Mouse (Mus musculus) MEL-GATA-1-ER (cell line): Measurements from ENCODE around the gene Man2b2.

ENCODE experiments used
- DNase-seq: peaks from one replicate; pipeline ENCODE4 v3.0.0-alpha.2; 2012; ENCODE audit warnings: low read depth; ENCODE audit errors: extremely low read depth

Man2b2 gene

GRCm38 (mm10) chr5:36769603-36770002 lies 60.9 kb downstream of the Man2b2 start:
- no peak for DNase-seq

- no peak for DNase-seq
Measured at GRCm38 (mm10) chr5:36766958-36767703, 63.3 kb downstream of the Man2b2 start.

GRCm38 (mm10) chr5:36759848-36760247 lies 70.6 kb downstream of the Man2b2 start:
- DNase-seq = no peak

- peak; percentile 48 for DNase-seq
Measured at GRCm38 (mm10) chr5:36757033-36757432, 73.4 kb downstream of the Man2b2 start.
